Mouse (Mus musculus) limb, embryonic 15.5 days (tissue): Measurements from ENCODE around the gene Gm21783. TPM values are rescaled to one million over a fixed set of nuclear protein-coding genes. Genes with fewer than 3 reads are reported as not detected.
"Not testable (repeated sequence)": the region's sequence is repeated elsewhere in the genome, so short reads cannot be mapped to it uniquely, and the experiment has no call there.

Source experiments
- ATAC-seq: fragments of 200-750 bp; cut with Nextera tagmentation; 2 replicates; pipeline ENCODE4 v1.8.0; 2017; ENCODE audit warnings: low read depth, moderate TSS enrichment; ENCODE audit not compliant: insufficient number of reproducible peaks, low FRiP score, low TSS enrichment
- H3K27ac ChIP-seq: fragments of 300-500 bp; sonication (generic); 2 replicates; pipeline ENCODE4 v1.5.1; 2015; ENCODE audit warnings: moderate library complexity, mild to moderate bottlenecking, inconsistent platforms
- H3K27me3 ChIP-seq: fragments of 300-500 bp; sonication (generic); 2 replicates; pipeline ENCODE4 v1.6.1; 2015; ENCODE audit warnings: inconsistent platforms
- H3K36me3 ChIP-seq: fragments of 300-500 bp; sonication (generic); 2 replicates; pipeline ENCODE4 v1.6.1; 2015; ENCODE audit warnings: inconsistent platforms
- H3K4me1 ChIP-seq: fragments of 300-500 bp; sonication (generic); 2 replicates; pipeline ENCODE4 v1.6.1; 2015; ENCODE audit warnings: inconsistent platforms
- H3K4me2 ChIP-seq: fragments of 300-500 bp; sonication (generic); 2 replicates; pipeline ENCODE4 v1.6.1; 2015; ENCODE audit warnings: mild to moderate bottlenecking, inconsistent platforms
- H3K4me3 ChIP-seq: fragments of 300-500 bp; sonication (generic); 2 replicates; pipeline ENCODE4 v1.5.1; 2015; ENCODE audit warnings: mild to moderate bottlenecking, inconsistent platforms
- H3K9ac ChIP-seq: fragments of 300-500 bp; sonication (generic); 2 replicates; pipeline ENCODE4 v1.6.1; 2015; ENCODE audit warnings: inconsistent platforms
- H3K9me3 ChIP-seq: fragments of 300-500 bp; sonication (generic); 2 replicates; pipeline ENCODE4 v1.6.1; 2016; ENCODE audit warnings: inconsistent platforms
- WGBS: fragments of 180-500 bp; shearing (Covaris S2); methylation state at CpG from one replicate; pipeline ENCODE4 v1.1.7; 2015; 5-methylcytosine and 5-hydroxymethylcytosine counted together
- polyA plus RNA-seq: library from polyadenylated mRNA; unstranded; fragments of >200 nt; fragmentation: Nextera tagmentation; extraction: Ambion mirVana; gene quantifications from 2 replicates; pipeline ENCODE4 v1.2.1, GENCODE M21; 2015

Gene Gm21783
- polyA plus RNA-seq: not detected in 2 replicates

- WGBS: no CpG with 5 or more reads among the region's 1 CpGs
- not testable (repeated sequence) for H3K9ac ChIP-seq, H3K4me3 ChIP-seq, H3K36me3 ChIP-seq, H3K9me3 ChIP-seq, H3K27ac ChIP-seq, H3K4me1 ChIP-seq, ATAC-seq, H3K4me2 ChIP-seq, H3K27me3 ChIP-seq
These were observed at the start of gene Gm21783 for GRCm38 (mm10) chrY:44981163-44981562. Gm21783 (minus strand) TSS chrY:44981263.
